Mouse (Mus musculus): ENCODE measurements around the gene Wdr49. TPM values are rescaled to one million over a fixed set of nuclear protein-coding genes. Genes with fewer than 3 reads are reported as not detected.
"Not testable (repeated sequence)": the region's sequence is repeated elsewhere in the genome, so short reads cannot be mapped to it uniquely, and the experiment has no call there.

The Wdr49 gene
- polyA plus RNA-seq, 1 experiment from 2014 or later: not detected

- H3K9me3 ChIP-seq (replicated peaks): no peaks in the 10 kb centered on the region
- WGBS (ENCODE audit: insufficient replicate concordance): 56% methylated on average over 7 of the region's 7 CpGs
- H3K4me2 ChIP-seq: no peak overlapping the region
- H3K27ac ChIP-seq: no peak overlapping the region
- H3K4me1 ChIP-seq: no peaks in the 10 kb centered on the region
- H3K9ac ChIP-seq: no peak overlapping the region
- no peaks in the 10 kb centered on the region for H3K36me3 ChIP-seq
- no peaks in the 10 kb centered on the region for H3K27me3 ChIP-seq (replicated peaks)
- ATAC-seq: no peak
- H3K4me3 ChIP-seq: no peak overlapping the region
Measured at GRCm38 (mm10) chr3:75395121-75395895, 86.6 kb downstream of the Wdr49 start.

- Histone ChIP-seq H3K27me3 (replicated peaks) (no peaks in the 10 kb centered on the region), H3K36me3 (no peaks in the 10 kb centered on the region), H3K4me2 (no peak overlapping the region), H3K9ac (no peak overlapping the region), H3K4me1 (no peaks in the 10 kb centered on the region), H3K27ac (no peak overlapping the region), H3K4me3 (no peak overlapping the region), H3K9me3 (replicated peaks) (no peaks in the 10 kb centered on the region)
- 55% methylated on average over 3 of the region's 3 CpGs for WGBS (ENCODE audit: insufficient replicate concordance)
- no peak for ATAC-seq
Measured at GRCm38 (mm10) chr3:75394487-75394886, 87.5 kb downstream of the Wdr49 start.

- no peak overlapping the region for H3K4me3 ChIP-seq
- H3K4me2 ChIP-seq: no peak overlapping the region
- H3K36me3 ChIP-seq: no peaks in the 10 kb centered on the region
- 48% methylated on average over 2 of the region's 2 CpGs for WGBS (ENCODE audit: insufficient replicate concordance)
- no peak overlapping the region for H3K9ac ChIP-seq
- no peaks in the 10 kb centered on the region for H3K4me1 ChIP-seq
- H3K27ac ChIP-seq: no peak overlapping the region
- H3K27me3 ChIP-seq (replicated peaks): no peaks in the 10 kb centered on the region
- no peaks in the 10 kb centered on the region for H3K9me3 ChIP-seq (replicated peaks)
- ATAC-seq: no peak
Measured at GRCm38 (mm10) chr3:75381776-75382175, 100.2 kb downstream of the Wdr49 start.

GRCm38 (mm10) chr3:75353972-75354371 lies 128.0 kb downstream of the Wdr49 start:
- no peaks in the 10 kb centered on the region for H3K27me3 ChIP-seq (replicated peaks)
- H3K9me3 ChIP-seq (replicated peaks): no peaks in the 10 kb centered on the region
- H3K9ac ChIP-seq: no peak overlapping the region
- H3K4me2 ChIP-seq: no peak overlapping the region
- no peak overlapping the region for H3K4me3 ChIP-seq
- H3K36me3 ChIP-seq: no peaks in the 10 kb centered on the region
- H3K27ac ChIP-seq: no peak overlapping the region
- H3K4me1 ChIP-seq: no peaks in the 10 kb centered on the region
- no peak for ATAC-seq

- ATAC-seq: no peak
- no peak overlapping the region for H3K27ac ChIP-seq
- no peaks in the 10 kb centered on the region for H3K9me3 ChIP-seq (replicated peaks)
- no peaks in the 10 kb centered on the region for H3K4me1 ChIP-seq
- no peak overlapping the region for H3K9ac ChIP-seq
- no peaks in the 10 kb centered on the region for H3K27me3 ChIP-seq (replicated peaks)
- no peaks in the 10 kb centered on the region for H3K36me3 ChIP-seq
- H3K4me2 ChIP-seq: no peak overlapping the region
- H3K4me3 ChIP-seq: no peak overlapping the region
Measured at GRCm38 (mm10) chr3:75337196-75337595, 144.8 kb downstream of the Wdr49 start.

GRCm38 (mm10) chr3:75320999-75321398 lies 161.0 kb downstream of the Wdr49 start:
- no peaks in the 10 kb centered on the region for H3K4me1 ChIP-seq
- no peaks in the 10 kb centered on the region for H3K9me3 ChIP-seq (replicated peaks)
- no peak overlapping the region for H3K4me2 ChIP-seq
- H3K27me3 ChIP-seq (replicated peaks): no peaks in the 10 kb centered on the region
- no peak overlapping the region for H3K27ac ChIP-seq
- no peak overlapping the region for H3K4me3 ChIP-seq
- no peak overlapping the region for H3K9ac ChIP-seq
- 53% methylated on average over 4 of the region's 4 CpGs for WGBS (ENCODE audit: insufficient replicate concordance)
- ATAC-seq: no peak
- no peaks in the 10 kb centered on the region for H3K36me3 ChIP-seq

- H3K9ac ChIP-seq: no peak overlapping the region
- WGBS (ENCODE audit: insufficient replicate concordance): 62% methylated on average over 4 of the region's 4 CpGs
- no peak overlapping the region for H3K4me3 ChIP-seq
- H3K27ac ChIP-seq: no peak overlapping the region
- H3K4me2 ChIP-seq: no peak overlapping the region
- no peak for ATAC-seq
- no peaks in the 10 kb centered on the region for H3K9me3 ChIP-seq (replicated peaks)
- H3K27me3 ChIP-seq (replicated peaks): no peaks in the 10 kb centered on the region
- no peaks in the 10 kb centered on the region for H3K4me1 ChIP-seq
- H3K36me3 ChIP-seq: no peaks in the 10 kb centered on the region
Measured at GRCm38 (mm10) chr3:75308861-75309260, 173.1 kb downstream of the Wdr49 start.

GRCm38 (mm10) chr3:75308228-75308627 lies 173.7 kb downstream of the Wdr49 start:
- Histone ChIP-seq H3K4me2 (no peak overlapping the region), H3K4me3 (no peak overlapping the region), H3K9me3 (replicated peaks) (no peaks in the 10 kb centered on the region), H3K4me1 (no peaks in the 10 kb centered on the region), H3K27me3 (replicated peaks) (no peaks in the 10 kb centered on the region), H3K36me3 (no peaks in the 10 kb centered on the region), H3K27ac (no peak overlapping the region), H3K9ac (no peak overlapping the region)
- WGBS (ENCODE audit: insufficient replicate concordance): 34% methylated on average over 3 of the region's 3 CpGs
- ATAC-seq: peak; percentile 65

GRCm38 (mm10) chr3:75305584-75305983 lies 176.4 kb downstream of the Wdr49 start:
- H3K4me3 ChIP-seq: no peak overlapping the region
- no peak overlapping the region for H3K4me2 ChIP-seq
- no peaks in the 10 kb centered on the region for H3K36me3 ChIP-seq
- no peak overlapping the region for H3K9ac ChIP-seq
- WGBS (ENCODE audit: insufficient replicate concordance): 69% methylated on average over 3 of the region's 3 CpGs
- H3K4me1 ChIP-seq: no peaks in the 10 kb centered on the region
- ATAC-seq: no peak
- H3K27ac ChIP-seq: no peak overlapping the region
- H3K27me3 ChIP-seq (replicated peaks): no peaks in the 10 kb centered on the region
- no peaks in the 10 kb centered on the region for H3K9me3 ChIP-seq (replicated peaks)

- Histone ChIP-seq H3K4me1 (no peaks in the 10 kb centered on the region), H3K9ac (no peak overlapping the region), H3K36me3 (no peaks in the 10 kb centered on the region), H3K27ac (no peak overlapping the region), H3K9me3 (replicated peaks) (no peaks in the 10 kb centered on the region), H3K4me2 (no peak overlapping the region), H3K4me3 (no peak overlapping the region), H3K27me3 (replicated peaks) (no peaks in the 10 kb centered on the region)
- ATAC-seq: no peak
- 71% methylated on average over 5 of the region's 5 CpGs for WGBS (ENCODE audit: insufficient replicate concordance)
Measured at GRCm38 (mm10) chr3:75304621-75305020, 177.3 kb downstream of the Wdr49 start.

GRCm38 (mm10) chr3:75301072-75301471 lies 180.9 kb downstream of the Wdr49 start:
- no peak overlapping the region for H3K9ac ChIP-seq
- 81% methylated on average over 2 of the region's 2 CpGs for WGBS (ENCODE audit: insufficient replicate concordance)
- H3K4me1 ChIP-seq: no peaks in the 10 kb centered on the region
- H3K36me3 ChIP-seq: no peaks in the 10 kb centered on the region
- no peak for ATAC-seq
- H3K27ac ChIP-seq: no peak overlapping the region
- H3K4me2 ChIP-seq: no peak overlapping the region
- H3K4me3 ChIP-seq: no peak overlapping the region
- no peaks in the 10 kb centered on the region for H3K9me3 ChIP-seq (replicated peaks)
- H3K27me3 ChIP-seq (replicated peaks): no peaks in the 10 kb centered on the region

GRCm38 (mm10) chr3:75299464-75299863 lies 182.5 kb downstream of the Wdr49 start:
- WGBS (ENCODE audit: insufficient replicate concordance): 50% methylated on average over 1 of the region's 1 CpGs
- H3K36me3 ChIP-seq; H3K9ac ChIP-seq; H3K4me1 ChIP-seq; H3K27me3 ChIP-seq (replicated peaks); ATAC-seq; H3K4me3 ChIP-seq; H3K9me3 ChIP-seq (replicated peaks); H3K4me2 ChIP-seq; H3K27ac ChIP-seq: not testable (repeated sequence)

GRCm38 (mm10) chr3:75297758-75298111 lies 184.2 kb downstream of the Wdr49 start:
- no peak for ATAC-seq
- Histone ChIP-seq H3K27ac (no peak overlapping the region), H3K4me1 (no peaks in the 10 kb centered on the region)

More at GRCm38 (mm10) chr3:75297758-75298111, 184.2 kb downstream of the Wdr49 start:
- no peak overlapping the region for H3K9ac ChIP-seq
- H3K27me3 ChIP-seq (replicated peaks): no peaks in the 10 kb centered on the region
- no peaks in the 10 kb centered on the region for H3K36me3 ChIP-seq
- no peaks in the 10 kb centered on the region for H3K9me3 ChIP-seq (replicated peaks)
- H3K4me3 ChIP-seq: no peak overlapping the region
- WGBS (ENCODE audit: insufficient replicate concordance): 33% methylated on average over 3 of the region's 3 CpGs
- no peak overlapping the region for H3K4me2 ChIP-seq
